8 mouse cellular contexts compared by ENCODE assay signal in the genomic region with DNA sequence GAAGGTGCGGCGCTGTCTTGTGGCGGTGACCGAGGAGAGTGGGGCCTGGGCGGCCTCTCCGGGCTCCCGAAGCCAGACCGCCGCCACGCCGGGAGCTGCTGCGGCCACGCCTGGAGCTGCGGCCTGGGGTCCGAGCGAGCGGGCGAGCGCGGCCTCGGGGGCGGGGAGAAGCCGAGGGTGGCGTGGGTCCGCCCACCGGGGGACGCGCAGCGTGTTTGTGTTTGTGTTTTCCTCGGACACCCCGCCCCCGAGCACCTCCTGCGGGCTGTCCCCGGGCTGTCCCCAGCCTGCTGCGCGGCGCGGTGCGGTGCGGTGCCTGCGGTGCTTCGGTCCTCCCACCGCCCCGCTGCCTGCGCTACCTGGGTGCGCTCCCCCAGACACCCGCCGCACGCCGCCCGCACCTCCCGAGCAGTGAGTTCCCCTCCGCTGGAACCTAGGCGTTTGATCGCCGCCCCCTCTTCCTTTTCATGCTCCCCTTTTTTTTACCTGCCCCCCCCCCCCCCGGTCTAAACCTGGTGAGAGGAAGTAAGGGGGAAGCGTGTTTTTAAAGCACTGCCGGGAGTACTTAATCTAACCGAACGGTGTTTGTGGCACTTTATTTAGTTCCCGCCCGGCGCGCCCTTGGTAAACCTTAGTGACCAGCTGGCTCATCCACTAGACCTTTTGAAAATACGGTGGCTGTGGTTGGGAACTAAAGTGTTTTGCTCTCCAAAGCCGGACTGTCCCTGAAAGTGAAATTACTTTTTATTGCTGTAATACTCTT. TPM values are rescaled to one million over a fixed set of nuclear protein-coding genes. Genes with fewer than 3 reads are reported as not detected.
DNase-seq lines count a peak whose midpoint lies in the region; ATAC-seq lines count a peak whose summit lies in the region.

No protein-coding gene starts in this region.

- H3K4me2 ChIP-seq in embryonic facial prominence, embryonic 13.5 days: peak overlapping the region; percentile 57
- peak overlapping the region; percentile 81 for H3K4me2 ChIP-seq in heart, embryonic 16.5 days (ENCODE audit: low read depth, low read length)

- DNase-seq in CD8-positive naive resting alpha-beta T cell, adult 2 months (ENCODE audit: low read depth in 2 of 2, low spot score in 2 of 2): peak; percentile 48 to 59
- DNase-seq in adrenal gland, adult 2 months: peak; percentile 83
- peak; percentile 77 to 85 for DNase-seq in kidney, postnatal 25 days
- DNase-seq in lung, postnatal 10 days: peak; percentile 70
- DNase-seq in retina, embryonic 14.5 days (ENCODE audit: low spot score): peak; percentile 70
- DNase-seq in thymus, postnatal 4 days: peak; percentile 80

- no peaks in the 10 kb centered on the region for H3K9me3 ChIP-seq in embryonic facial prominence, embryonic 13.5 days
- H3K9me3 ChIP-seq in heart, embryonic 16.5 days (replicated peaks; ENCODE audit: control insufficient read depth, low read length): no peaks in the 10 kb centered on the region

- H3K27ac ChIP-seq in embryonic facial prominence, embryonic 13.5 days: peak overlapping the region; percentile 99
- peak overlapping the region; percentile 96 for H3K27ac ChIP-seq in heart, embryonic 16.5 days (ENCODE audit: low read length)

- peak overlapping the region; percentile 99 for H3K9ac ChIP-seq in embryonic facial prominence, embryonic 13.5 days
- peak overlapping the region; percentile 94 for H3K9ac ChIP-seq in heart, embryonic 16.5 days (ENCODE audit: low read length)

- peaks cover 4% of the 10 kb centered on the region; the same call in 1 of the 2 replicates for H3K4me1 ChIP-seq in embryonic facial prominence, embryonic 13.5 days
- H3K4me1 ChIP-seq in heart, embryonic 16.5 days (ENCODE audit: control insufficient read depth, insufficient read depth, low read length): peaks cover 6% of the 10 kb centered on the region; the same call in 1 of the 2 replicates

- H3K4me3 ChIP-seq in embryonic facial prominence, embryonic 13.5 days: peak overlapping the region; percentile 96
- H3K4me3 ChIP-seq in heart, embryonic 16.5 days (ENCODE audit: low read length): peak overlapping the region; percentile 88

- ATAC-seq in embryonic facial prominence, embryonic 13.5 days (ENCODE audit: insufficient number of reproducible peaks, insufficient read depth, low FRiP score, low TSS enrichment, low read depth): peak; percentile 84
- ATAC-seq in heart, embryonic 16.5 days (replicated peaks; ENCODE audit: extremely low read depth, insufficient read depth, low FRiP score): peak; percentile 71

- H3K27me3 ChIP-seq in embryonic facial prominence, embryonic 13.5 days: no peaks in the 10 kb centered on the region
- H3K27me3 ChIP-seq in heart, embryonic 16.5 days (ENCODE audit: control insufficient read depth, insufficient read depth, low read length): no peaks in the 10 kb centered on the region

- H3K36me3 ChIP-seq in embryonic facial prominence, embryonic 13.5 days: peaks cover 19% of the 10 kb centered on the region
- H3K36me3 ChIP-seq in heart, embryonic 16.5 days (ENCODE audit: control insufficient read depth, insufficient read depth): peaks cover 18% of the 10 kb centered on the region

- under 1% methylated on average over 61 of the region's 67 CpGs for WGBS in embryonic facial prominence, embryonic 13.5 days
- under 1% methylated on average over 58 of the region's 67 CpGs for WGBS in heart, embryonic 16.5 days

RNA-seq across cellular contexts. Expression of gene Cnot2, which starts 0.6 kb away (rescaled TPM):
- total RNA-seq in adrenal gland, adult 2 months (2021): 10 to 100 TPM; 63.6 to 76.5 TPM
- polyA plus RNA-seq in adrenal gland, adult 2 months (2012; rRNA removed): 12.3 and 12.6 TPM in 2 replicates
- 120 and 125 TPM in 2 replicates for polyA plus RNA-seq in embryonic facial prominence, embryonic 13.5 days (2015; fragmentation: Nextera tagmentation; extraction: Ambion mirVana)
- 66.8 and 73.6 TPM in 2 replicates for polyA plus RNA-seq in heart, embryonic 16.5 days (2015; fragmentation: Nextera tagmentation; extraction: Ambion mirVana)

Comparison
In these comparisons a context has a peak if more than half of its experiments do, and no peak if none do; other contexts are left out.
1. Peak in every context shown above with its lines: DNase-seq, ATAC-seq, H3K4me3 ChIP-seq and H3K27ac ChIP-seq.